Mouse (Mus musculus): ENCODE data around the gene Abcb4. TPM values are rescaled to one million over a fixed set of nuclear protein-coding genes. Genes with fewer than 3 reads are reported as not detected.
"Not testable (repeated sequence)": the region's sequence is repeated elsewhere in the genome, so short reads cannot be mapped to it uniquely, and the experiment has no call there.

Gene Abcb4
- polyA plus RNA-seq (2017; shearing (Covaris generic)): 1 to 10 TPM in 1 of 2 experiments, not detected in 1; 1.5 TPM

DNA sequence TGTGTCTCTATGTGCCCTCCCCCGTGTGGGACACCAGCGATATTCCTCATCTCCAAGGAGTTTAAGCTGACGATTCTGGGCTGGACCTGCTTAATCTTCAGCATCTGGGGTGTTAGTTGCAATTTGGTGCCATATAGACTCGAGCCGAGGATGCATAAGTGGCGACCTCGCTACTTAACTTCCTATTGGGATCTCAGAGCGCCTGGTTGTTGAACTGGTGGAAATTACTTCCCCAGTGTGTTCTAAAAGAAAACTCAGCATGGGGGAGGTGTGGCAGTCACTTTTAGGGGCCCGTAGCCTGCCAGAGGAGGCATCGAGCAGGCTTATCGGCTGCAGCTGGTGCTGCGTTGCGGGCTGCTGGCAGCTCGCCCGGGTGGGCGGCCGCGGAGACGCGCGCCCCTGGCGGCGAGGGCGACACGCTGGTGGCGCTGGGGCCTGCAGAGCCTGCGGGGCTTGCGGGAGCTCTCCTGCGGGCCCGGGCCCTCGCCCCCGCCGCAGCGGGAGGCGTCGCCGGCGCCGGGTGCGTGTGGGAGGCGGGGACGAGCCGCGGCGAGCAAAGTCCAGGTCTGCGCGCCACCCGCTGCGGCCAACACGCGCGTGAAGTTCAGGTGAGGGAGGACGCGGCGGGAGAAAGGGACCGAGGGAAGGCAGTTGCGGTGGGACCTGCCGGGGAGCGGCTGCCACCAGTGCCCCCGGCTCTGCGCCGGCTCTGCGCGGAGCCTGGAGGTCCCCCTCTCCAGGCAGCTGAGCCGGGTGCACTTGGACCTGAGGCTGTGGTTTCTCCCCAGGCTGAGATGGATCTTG, at the start of gene Abcb4:
Gene Abcb4 (plus strand): TSS at position 418 of the 804 bp plus-strand sequence.
- ATAC-seq: peak; percentile 79

GRCm38 (mm10) chr5:8848607-8849575, 44.6 kb upstream of the Abcb4 start:
- ATAC-seq: not testable (repeated sequence)

DNA sequence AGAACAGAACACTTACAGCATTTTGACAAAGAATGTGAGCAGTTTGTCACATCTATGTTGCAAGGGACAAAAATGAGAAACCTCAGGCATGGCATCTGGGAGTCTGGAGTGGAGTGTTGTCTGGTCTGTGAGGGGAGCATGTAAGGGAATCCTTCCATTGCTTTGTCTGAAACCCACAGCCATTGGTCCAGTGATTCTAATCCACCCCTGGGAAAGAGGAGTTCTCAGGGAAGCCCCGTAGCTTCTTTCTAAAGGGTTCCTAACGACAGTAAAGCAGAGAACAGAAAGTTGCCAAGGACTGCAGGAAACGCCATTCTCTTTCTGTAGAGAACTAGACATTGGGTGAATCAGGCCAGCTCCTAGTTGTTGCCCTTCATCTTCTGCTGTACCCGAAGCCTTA, 42.7 kb upstream of the Abcb4 start:
- ATAC-seq: no peak

- ATAC-seq: no peak
These were observed 36.3 kb upstream of the Abcb4 start for GRCm38 (mm10) chr5:8857201-8857600.

GRCm38 (mm10) chr5:8861811-8862210, 31.7 kb upstream of the Abcb4 start:
- ATAC-seq: no peak

GRCm38 (mm10) chr5:8863580-8864337, 29.8 kb upstream of the Abcb4 start:
- ATAC-seq: peak; percentile 76

DNA sequence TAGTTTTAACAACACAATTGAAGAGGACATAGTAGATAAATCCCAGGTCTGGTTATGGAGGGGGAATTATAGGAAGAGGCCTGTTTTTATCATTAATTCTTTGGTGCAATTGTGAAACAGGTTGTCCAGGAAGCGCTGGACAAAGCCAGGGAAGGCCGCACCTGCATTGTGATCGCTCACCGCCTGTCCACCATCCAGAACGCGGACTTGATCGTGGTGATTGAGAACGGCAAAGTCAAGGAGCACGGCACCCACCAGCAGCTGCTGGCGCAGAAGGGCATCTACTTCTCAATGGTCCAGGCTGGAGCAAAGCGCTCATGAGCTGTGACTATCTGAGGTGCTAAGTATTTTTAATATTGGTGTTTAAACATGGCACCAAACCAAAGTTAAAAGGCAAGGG, 27.9 kb upstream of the Abcb4 start:
- ATAC-seq: not testable (repeated sequence)

DNA sequence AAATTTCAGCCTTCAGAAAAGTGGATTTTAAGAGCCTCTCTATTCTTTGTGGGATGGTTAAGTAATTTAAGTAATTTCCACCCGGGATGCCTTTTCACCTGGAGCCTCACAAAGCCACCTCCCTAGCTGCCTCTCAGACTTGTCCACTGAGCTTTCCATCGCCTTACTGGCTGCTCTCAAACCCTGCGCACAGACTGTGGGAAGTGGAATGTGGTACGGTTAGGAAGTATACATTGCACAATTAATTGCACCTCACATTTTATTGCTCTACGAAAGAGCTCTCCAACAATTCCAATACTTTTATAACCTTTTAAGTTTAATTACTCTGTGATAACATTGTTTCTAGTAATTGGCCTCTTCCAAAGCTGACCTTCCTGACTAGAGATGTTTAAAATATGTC, 27.2 kb upstream of the Abcb4 start:
- ATAC-seq: no peak

DNA sequence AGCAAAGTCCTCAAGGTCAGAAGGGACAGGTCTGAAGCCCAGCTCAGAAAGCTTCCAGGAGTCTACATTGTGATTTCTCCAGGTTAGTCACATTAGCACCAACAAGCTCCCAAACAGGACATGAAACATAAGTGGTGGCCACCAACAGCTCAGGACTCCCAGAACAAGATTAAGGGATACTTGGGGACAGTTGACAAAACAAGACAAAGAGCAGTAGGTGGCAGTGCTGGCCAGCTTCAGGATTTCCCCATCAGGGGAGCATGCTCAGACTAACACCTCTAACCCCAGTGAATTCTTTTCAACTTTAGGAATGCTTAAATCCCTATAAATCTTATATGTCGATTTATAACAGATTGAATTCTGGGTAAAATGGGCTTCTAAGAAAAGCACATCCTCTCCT, 25.5 kb upstream of the Abcb4 start:
- ATAC-seq: no peak

GRCm38 (mm10) chr5:8872979-8873915, 20.3 kb upstream of the Abcb4 start:
- ATAC-seq: no peak

GRCm38 (mm10) chr5:8877086-8877485, 16.4 kb upstream of the Abcb4 start:
- no peak for ATAC-seq

DNA sequence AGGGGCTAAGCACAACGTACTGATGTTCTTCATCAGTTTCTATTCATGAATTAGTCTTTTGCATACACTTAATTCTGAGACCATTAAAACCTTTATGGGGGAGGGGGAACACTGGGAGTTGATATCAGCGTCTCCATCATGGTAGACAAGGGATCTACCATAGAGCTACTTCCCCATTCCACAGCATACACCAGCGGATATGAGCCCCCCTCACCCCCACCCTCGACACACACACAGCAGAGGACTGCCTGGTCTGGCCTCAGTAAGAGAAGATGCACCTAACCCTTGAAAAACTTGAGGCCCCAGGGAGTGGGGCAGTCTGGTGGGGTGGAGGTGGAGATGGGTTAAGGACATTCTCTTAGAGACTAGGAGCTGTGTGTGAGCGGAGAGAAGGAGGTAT, 15.7 kb upstream of the Abcb4 start:
- ATAC-seq: no peak

GRCm38 (mm10) chr5:8885837-8886236, 7.7 kb upstream of the Abcb4 start:
- ATAC-seq: no peak

DNA sequence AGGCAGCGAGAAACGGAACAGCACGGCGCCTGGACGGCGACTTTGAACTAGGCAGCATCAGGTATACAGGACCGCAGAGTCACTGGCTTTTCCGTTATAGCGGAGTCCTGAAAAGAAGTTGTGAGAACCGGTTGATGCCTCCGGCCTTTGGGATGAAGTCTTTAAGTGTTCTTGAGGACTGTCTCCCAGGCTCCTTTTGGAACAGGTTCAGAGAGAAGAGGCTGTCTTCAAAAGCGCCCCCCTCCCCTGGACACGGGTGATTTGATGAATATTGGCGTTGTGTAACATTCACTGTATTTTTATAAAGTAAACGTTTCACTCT, 548 bp downstream of the Abcb4 start:
- no peak for ATAC-seq

DNA sequence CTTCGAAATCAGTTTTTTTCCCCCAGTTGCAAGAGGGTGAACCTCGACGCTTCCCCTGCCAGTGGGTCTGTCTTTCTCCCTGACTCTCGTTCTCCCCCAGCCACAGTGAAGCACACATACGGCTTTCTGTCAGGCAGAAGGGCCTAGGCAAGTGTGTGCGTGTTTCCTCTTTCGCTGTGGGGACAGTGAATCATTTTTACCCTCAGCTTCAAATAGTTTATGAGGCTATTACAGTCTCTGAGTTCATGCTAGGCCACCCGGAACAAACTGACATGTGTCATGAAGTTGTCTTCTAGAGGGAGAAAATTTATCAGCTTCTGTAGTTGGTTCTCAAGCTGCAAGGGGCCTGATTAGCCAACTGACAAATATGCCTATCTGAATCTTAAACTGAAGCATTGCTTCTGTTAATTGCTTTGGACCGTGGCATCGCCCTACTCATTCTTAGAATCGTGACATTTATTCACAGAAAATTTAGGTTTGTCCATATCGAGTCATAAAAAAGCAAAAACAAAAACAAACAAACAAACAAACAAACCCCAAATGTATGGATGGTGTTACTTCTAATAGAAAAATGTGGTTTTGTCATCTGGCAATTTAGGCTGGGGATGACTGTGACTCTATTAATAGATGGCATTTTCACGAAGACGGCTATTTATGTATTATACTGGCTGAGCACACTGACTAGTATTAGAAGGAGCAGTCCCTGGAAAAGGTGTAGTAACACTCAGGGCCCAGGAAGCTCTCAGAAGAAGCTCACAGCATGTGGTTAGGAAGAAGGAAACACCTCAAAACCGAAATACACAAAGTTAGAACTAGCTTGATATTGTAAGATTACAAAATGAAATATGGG, 1.3 kb downstream of the Abcb4 start:
- ATAC-seq: no peak

DNA sequence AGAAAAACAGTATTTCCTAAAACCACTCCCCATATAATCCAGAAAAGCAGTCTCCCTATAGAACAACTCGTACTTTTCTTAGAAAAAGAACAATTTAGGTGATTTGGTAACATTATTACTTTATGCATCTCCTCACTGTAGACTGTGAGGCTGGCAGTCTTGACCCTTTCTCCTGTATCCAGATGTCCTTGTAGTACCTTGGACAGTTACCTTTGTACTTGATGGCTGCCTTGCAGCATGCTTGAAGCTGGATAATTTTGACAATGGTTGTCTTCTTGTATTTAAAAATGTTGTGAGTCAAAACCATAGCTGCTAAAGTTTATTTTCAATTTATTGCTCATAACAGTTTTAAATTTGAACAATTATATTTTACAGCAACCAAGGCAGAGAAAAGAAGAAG, 2.7 kb downstream of the Abcb4 start:
- ATAC-seq: no peak

DNA sequence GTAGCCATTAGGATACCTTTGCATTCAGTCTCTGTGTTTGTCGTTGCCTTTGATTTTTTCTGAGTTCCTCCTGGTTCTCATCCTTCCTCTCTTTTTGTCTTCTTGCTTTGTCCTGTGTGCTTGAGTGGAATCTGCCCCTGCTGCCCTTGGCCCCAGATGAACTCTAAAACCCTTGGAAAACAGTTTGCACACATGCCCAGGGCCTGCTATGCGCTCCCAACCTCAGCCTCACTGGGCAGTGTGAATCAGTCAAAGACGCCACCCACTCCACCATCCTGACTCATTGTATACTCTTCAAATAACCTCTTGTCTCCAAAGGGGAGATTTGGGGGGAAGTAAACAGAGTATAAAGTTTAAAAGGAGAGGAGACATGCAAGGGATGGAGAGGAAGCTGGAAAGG, 4.7 kb downstream of the Abcb4 start:
- ATAC-seq: no peak

- ATAC-seq: no peak
These were observed 7.5 kb downstream of the Abcb4 start for GRCm38 (mm10) chr5:8901001-8901400.

DNA sequence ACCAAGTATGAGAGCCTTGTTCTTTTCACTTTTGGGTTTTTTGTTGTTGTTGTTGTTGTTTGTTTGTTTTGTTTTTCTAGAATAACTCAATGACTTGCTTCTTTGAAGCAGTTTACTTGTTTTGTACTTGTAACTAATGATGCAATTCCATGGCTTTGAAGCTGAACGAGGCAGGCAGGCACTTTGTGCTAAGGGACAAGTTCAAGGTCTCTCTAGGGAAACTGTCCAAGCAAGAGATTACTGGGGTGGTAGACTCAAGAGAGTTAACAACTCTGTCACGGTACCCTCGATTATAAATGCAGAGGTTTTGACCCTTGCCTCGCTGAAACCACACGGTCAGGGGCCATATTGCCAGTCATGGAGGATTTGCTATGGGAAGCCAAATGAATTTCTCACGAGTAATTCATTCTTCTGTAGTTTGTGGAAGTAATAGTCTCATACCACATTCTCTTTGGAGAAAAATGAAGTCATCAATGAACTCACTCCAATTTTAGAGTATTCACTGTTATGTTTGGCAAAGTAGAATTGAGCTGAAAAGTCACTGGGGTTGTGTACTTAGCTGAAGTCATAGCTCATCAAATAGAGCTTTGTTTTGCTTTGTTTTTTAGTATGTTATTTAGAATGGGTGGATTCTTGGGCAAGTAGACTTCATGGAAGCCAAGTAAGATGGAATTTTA, 8.8 kb downstream of the Abcb4 start:
- ATAC-seq: no peak

DNA sequence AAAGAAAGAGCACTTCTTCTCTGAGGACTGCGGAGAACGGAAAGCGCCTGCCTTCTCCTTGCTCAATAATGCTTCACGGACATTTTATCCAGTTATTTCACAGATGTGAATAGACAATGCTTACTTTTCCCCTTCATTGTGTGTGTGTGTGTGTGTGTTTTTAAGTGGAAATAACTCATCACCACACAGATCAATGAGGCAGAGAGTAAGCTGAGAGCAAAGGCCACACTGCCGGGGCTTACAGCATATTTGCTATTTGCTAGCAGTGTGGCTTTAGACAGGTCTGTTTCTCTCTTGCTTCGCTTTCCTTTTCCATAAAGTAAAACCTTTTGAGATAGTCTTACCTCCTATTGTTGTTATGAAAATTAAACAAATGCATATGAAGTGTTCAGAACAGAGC, 11.0 kb downstream of the Abcb4 start:
- no peak for ATAC-seq

All from activated CD4-positive, CD25-positive, alpha-beta regulatory T cell, adult 4 months (primary cell).